Mouse (Mus musculus): Measurements from ENCODE around the gene Mrpl34. TPM values are rescaled to one million over a fixed set of nuclear protein-coding genes. Genes with fewer than 3 reads are reported as not detected.

Gene Mrpl34
- polyA plus RNA-seq, 1 experiment from 2014 or later, result 191 TPM

GRCm38 (mm10) chr8:71463188-71464033 lies 1.3 kb upstream of the Mrpl34 start, which contains the start of gene Abhd8:
Gene Abhd8, minus strand, starts transcription at chr8:71463655.
- Histone ChIP-seq H3K4me3 (ENCODE audit: low read depth, low read length) (peak within 1 kb of the TSS; percentile 87), H3K27ac (ENCODE audit: low read depth) (peak within 1 kb of the TSS; percentile 88), H3K4me2 (ENCODE audit: low read length) (peak within 1 kb of the TSS; percentile 86), H3K27me3 (replicated peaks; ENCODE audit: control insufficient read depth, insufficient read depth, low read length) (no peaks in the 10 kb centered on the region), H3K9ac (ENCODE audit: low read length) (peak within 1 kb of the TSS; percentile 67), H3K4me1 (replicated peaks; ENCODE audit: control insufficient read depth, insufficient read depth, low read length) (peaks cover 11% of the 10 kb centered on the region), H3K9me3 (ENCODE audit: control insufficient read depth, low read length) (no peaks in the 10 kb centered on the region), H3K36me3 (ENCODE audit: control insufficient read depth, insufficient read depth, low read length) (peaks cover 21% of the 10 kb centered on the region)
- under 1% methylated on average over 55 of the region's 55 CpGs for WGBS
- ATAC-seq (replicated peaks; ENCODE audit: low FRiP score, low TSS enrichment, low read depth) (peak; percentile 79), DNase-seq (ENCODE audit: low spot score) (peak; percentile 99)

GRCm38 (mm10) chr8:71465733-71466132 lies 974 bp downstream of the Mrpl34 start:
- WGBS, result 75% methylated on average over 8 of the region's 8 CpGs
- peaks cover 22% of the 10 kb centered on the region for H3K4me1 ChIP-seq (replicated peaks; ENCODE audit: control insufficient read depth, insufficient read depth, low read length)
- peak overlapping the region; percentile 87; the same call in 1 of the 2 replicates for H3K4me3 ChIP-seq (ENCODE audit: low read depth, low read length)
- H3K9me3 ChIP-seq (ENCODE audit: control insufficient read depth, low read length), result no peaks in the 10 kb centered on the region
- peak overlapping the region; percentile 56; the same call in 1 of the 2 replicates for H3K9ac ChIP-seq (ENCODE audit: low read length)
- H3K27ac ChIP-seq (ENCODE audit: low read depth), result no peak overlapping the region
- H3K27me3 ChIP-seq (replicated peaks; ENCODE audit: control insufficient read depth, insufficient read depth, low read length), result no peaks in the 10 kb centered on the region
- peak overlapping the region; percentile 86 for H3K4me2 ChIP-seq (ENCODE audit: low read length)
- DNase-seq (ENCODE audit: low spot score) (no peak), ATAC-seq (replicated peaks; ENCODE audit: low FRiP score, low TSS enrichment, low read depth) (no peak)
- H3K36me3 ChIP-seq (ENCODE audit: control insufficient read depth, insufficient read depth, low read length), result peaks cover 12% of the 10 kb centered on the region

GRCm38 (mm10) chr8:71466198-71466597 lies 1.4 kb downstream of the Mrpl34 start:
- no peak overlapping the region for H3K9ac ChIP-seq (ENCODE audit: low read length)
- no peaks in the 10 kb centered on the region for H3K27me3 ChIP-seq (replicated peaks; ENCODE audit: control insufficient read depth, insufficient read depth, low read length)
- no peaks in the 10 kb centered on the region for H3K9me3 ChIP-seq (ENCODE audit: control insufficient read depth, low read length)
- peaks cover 22% of the 10 kb centered on the region for H3K4me1 ChIP-seq (replicated peaks; ENCODE audit: control insufficient read depth, insufficient read depth, low read length)
- ATAC-seq (replicated peaks; ENCODE audit: low FRiP score, low TSS enrichment, low read depth) (no peak), DNase-seq (ENCODE audit: low spot score) (no peak)
- peaks cover 11% of the 10 kb centered on the region; the same call in 1 of the 2 replicates for H3K36me3 ChIP-seq (ENCODE audit: control insufficient read depth, insufficient read depth, low read length)
- no peak overlapping the region for H3K4me2 ChIP-seq (ENCODE audit: low read length)
- H3K4me3 ChIP-seq (ENCODE audit: low read depth, low read length), result no peak overlapping the region
- WGBS, result 97% methylated on average over 5 of the region's 5 CpGs
- H3K27ac ChIP-seq (ENCODE audit: low read depth), result no peak overlapping the region

- WGBS, result 97% methylated on average over 2 of the region's 2 CpGs
- DNase-seq (ENCODE audit: low spot score) (no peak), ATAC-seq (replicated peaks; ENCODE audit: low FRiP score, low TSS enrichment, low read depth) (no peak)
- peaks cover 14% of the 10 kb centered on the region for H3K36me3 ChIP-seq (ENCODE audit: control insufficient read depth, insufficient read depth, low read length)
- no peak overlapping the region for H3K4me3 ChIP-seq (ENCODE audit: low read depth, low read length)
- no peaks in the 10 kb centered on the region for H3K9me3 ChIP-seq (ENCODE audit: control insufficient read depth, low read length)
- no peaks in the 10 kb centered on the region for H3K27me3 ChIP-seq (replicated peaks; ENCODE audit: control insufficient read depth, insufficient read depth, low read length)
- no peak overlapping the region for H3K27ac ChIP-seq (ENCODE audit: low read depth)
- H3K9ac ChIP-seq (ENCODE audit: low read length), result no peak overlapping the region
- H3K4me1 ChIP-seq (replicated peaks; ENCODE audit: control insufficient read depth, insufficient read depth, low read length), result peaks cover 22% of the 10 kb centered on the region
- no peak overlapping the region for H3K4me2 ChIP-seq (ENCODE audit: low read length)
These were observed 2.4 kb downstream of the Mrpl34 start for GRCm38 (mm10) chr8:71467201-71467600.

- WGBS, result 89% methylated on average over 1 of the region's 1 CpGs
- Histone ChIP-seq H3K4me3 (ENCODE audit: low read depth, low read length) (no peak overlapping the region), H3K36me3 (ENCODE audit: control insufficient read depth, insufficient read depth, low read length) (peaks cover 22% of the 10 kb centered on the region), H3K4me1 (replicated peaks; ENCODE audit: control insufficient read depth, insufficient read depth, low read length) (peaks cover 17% of the 10 kb centered on the region), H3K9ac (ENCODE audit: low read length) (no peak overlapping the region), H3K4me2 (ENCODE audit: low read length) (no peak overlapping the region), H3K9me3 (ENCODE audit: control insufficient read depth, low read length) (no peaks in the 10 kb centered on the region), H3K27me3 (replicated peaks; ENCODE audit: control insufficient read depth, insufficient read depth, low read length) (no peaks in the 10 kb centered on the region), H3K27ac (ENCODE audit: low read depth) (no peak overlapping the region)
- no peak for DNase-seq (ENCODE audit: low spot score)
- no peak for ATAC-seq (replicated peaks; ENCODE audit: low FRiP score, low TSS enrichment, low read depth)
These were observed 3.2 kb downstream of the Mrpl34 start for GRCm38 (mm10) chr8:71468001-71468400.

GRCm38 (mm10) chr8:71468916-71469315 lies 4.2 kb downstream of the Mrpl34 start, which contains the start of gene Dda1:
Gene Dda1, plus strand, starts transcription at chr8:71469199.
- H3K27me3 ChIP-seq (replicated peaks; ENCODE audit: control insufficient read depth, insufficient read depth, low read length), result no peaks in the 10 kb centered on the region
- peak within 1 kb of the TSS; percentile 57; the same call in 1 of the 2 replicates for H3K27ac ChIP-seq (ENCODE audit: low read depth)
- peak within 1 kb of the TSS; percentile 95 for H3K4me2 ChIP-seq (ENCODE audit: low read length)

GRCm38 (mm10) chr8:71469411-71469810 lies 4.7 kb downstream of the Mrpl34 start:
- peak overlapping the region; percentile 57; the same call in 1 of the 2 replicates for H3K27ac ChIP-seq (ENCODE audit: low read depth)
- DNase-seq (ENCODE audit: low spot score), result peak; percentile 76
- under 1% methylated on average over 22 of the region's 24 CpGs for WGBS
- H3K4me3 ChIP-seq (ENCODE audit: low read depth, low read length), result peak overlapping the region; percentile 80
- no peaks in the 10 kb centered on the region for H3K27me3 ChIP-seq (replicated peaks; ENCODE audit: control insufficient read depth, insufficient read depth, low read length)
- H3K9ac ChIP-seq (ENCODE audit: low read length), result peak overlapping the region; percentile 67
- H3K36me3 ChIP-seq (ENCODE audit: control insufficient read depth, insufficient read depth, low read length), result peaks cover 36% of the 10 kb centered on the region
- H3K4me1 ChIP-seq (replicated peaks; ENCODE audit: control insufficient read depth, insufficient read depth, low read length), result peaks cover 11% of the 10 kb centered on the region
- H3K4me2 ChIP-seq (ENCODE audit: low read length), result peak overlapping the region; percentile 95
- no peaks in the 10 kb centered on the region for H3K9me3 ChIP-seq (ENCODE audit: control insufficient read depth, low read length)
- peak; percentile 28 for ATAC-seq (replicated peaks; ENCODE audit: low FRiP score, low TSS enrichment, low read depth)

More at GRCm38 (mm10) chr8:71468916-71469315, 4.2 kb downstream of the Mrpl34 start, which contains the start of gene Dda1:
- Histone ChIP-seq H3K9me3 (ENCODE audit: control insufficient read depth, low read length) (no peaks in the 10 kb centered on the region), H3K4me1 (replicated peaks; ENCODE audit: control insufficient read depth, insufficient read depth, low read length) (peaks cover 14% of the 10 kb centered on the region), H3K36me3 (ENCODE audit: control insufficient read depth, insufficient read depth, low read length) (peaks cover 31% of the 10 kb centered on the region), H3K4me3 (ENCODE audit: low read depth, low read length) (peak within 1 kb of the TSS; percentile 80), H3K9ac (ENCODE audit: low read length) (peak within 1 kb of the TSS; percentile 67)
- 1% methylated on average over 51 of the region's 52 CpGs for WGBS
- peak; percentile 87 for ATAC-seq (replicated peaks; ENCODE audit: low FRiP score, low TSS enrichment, low read depth)
- DNase-seq (ENCODE audit: low spot score), result peak; percentile 93

GRCm38 (mm10) chr8:71470146-71470912 lies 5.6 kb downstream of the Mrpl34 start:
- Histone ChIP-seq H3K36me3 (ENCODE audit: control insufficient read depth, insufficient read depth, low read length) (peaks cover 45% of the 10 kb centered on the region), H3K4me3 (ENCODE audit: low read depth, low read length) (peak overlapping the region; percentile 80; the same call in 1 of the 2 replicates), H3K4me1 (replicated peaks; ENCODE audit: control insufficient read depth, insufficient read depth, low read length) (peaks cover 11% of the 10 kb centered on the region), H3K27ac (ENCODE audit: low read depth) (no peak overlapping the region), H3K9me3 (ENCODE audit: control insufficient read depth, low read length) (no peaks in the 10 kb centered on the region), H3K27me3 (replicated peaks; ENCODE audit: control insufficient read depth, insufficient read depth, low read length) (no peaks in the 10 kb centered on the region), H3K9ac (ENCODE audit: low read length) (peak overlapping the region; percentile 67), H3K4me2 (ENCODE audit: low read length) (peak overlapping the region; percentile 95)
- DNase-seq (ENCODE audit: low spot score) (no peak), ATAC-seq (replicated peaks; ENCODE audit: low FRiP score, low TSS enrichment, low read depth) (no peak)
- WGBS, result 83% methylated on average over 3 of the region's 3 CpGs
